Mouse (Mus musculus) testis, adult 2 months (tissue): Measurements from ENCODE around the gene Psen2. TPM values are rescaled to one million over a fixed set of nuclear protein-coding genes. Genes with fewer than 3 reads are reported as not detected.

ENCODE experiments used
- H3K27ac ChIP-seq: fragments of 200-500 bp; 2 replicates; pipeline ENCODE4 v1.5.1; 2012; ENCODE audit warnings: low read depth, low read length; ENCODE audit not compliant: control insufficient read depth, insufficient read depth
- H3K27me3 ChIP-seq: fragments of 200-500 bp; 2 replicates; pipeline ENCODE4 v1.6.1; 2012; ENCODE audit warnings: mild to moderate bottlenecking, low read length, moderate library complexity; ENCODE audit not compliant: control insufficient read depth, insufficient read depth
- H3K36me3 ChIP-seq: fragments of 200-500 bp; 2 replicates; pipeline ENCODE4 v1.6.1; 2012; ENCODE audit warnings: mild to moderate bottlenecking, low read length; ENCODE audit not compliant: control insufficient read depth, insufficient read depth
- H3K4me1 ChIP-seq: fragments of 200-500 bp; 2 replicates; pipeline ENCODE4 v1.6.1; 2012; ENCODE audit warnings: low read length; ENCODE audit not compliant: control insufficient read depth, insufficient read depth
- H3K4me3 ChIP-seq: fragments of 200-500 bp; 2 replicates; pipeline ENCODE4 v1.5.1; 2012; ENCODE audit warnings: low read depth, mild to moderate bottlenecking, low read length, moderate library complexity, mixed read lengths; ENCODE audit not compliant: control insufficient read depth
- CTCF ChIP-seq: fragments of 200-500 bp; IDR thresholded peaks from 2 replicates; pipeline ENCODE4 v1.5.1; 2012; ENCODE audit warnings: low read depth, mild to moderate bottlenecking, inconsistent platforms, low read length, moderate library complexity; ENCODE audit not compliant: control insufficient read depth, insufficient read depth, insufficient replicate concordance
- POLR2A ChIP-seq: fragments of 200-500 bp; IDR thresholded peaks from 2 replicates; pipeline ENCODE4 v1.6.1; 2012; ENCODE audit warnings: low read depth, mild to moderate bottlenecking, inconsistent platforms, low read length, moderate library complexity; ENCODE audit not compliant: control insufficient read depth
- polyA plus RNA-seq: library from polyadenylated mRNA; depleted of rRNA; stranded (reverse); fragments of >200 nt; gene quantifications from 2 replicates; pipeline ENCODE4 v1.2.3, GENCODE M21; 2012

The Psen2 gene
- polyA plus RNA-seq, 1 experiment = 8.8 TPM

DNA sequence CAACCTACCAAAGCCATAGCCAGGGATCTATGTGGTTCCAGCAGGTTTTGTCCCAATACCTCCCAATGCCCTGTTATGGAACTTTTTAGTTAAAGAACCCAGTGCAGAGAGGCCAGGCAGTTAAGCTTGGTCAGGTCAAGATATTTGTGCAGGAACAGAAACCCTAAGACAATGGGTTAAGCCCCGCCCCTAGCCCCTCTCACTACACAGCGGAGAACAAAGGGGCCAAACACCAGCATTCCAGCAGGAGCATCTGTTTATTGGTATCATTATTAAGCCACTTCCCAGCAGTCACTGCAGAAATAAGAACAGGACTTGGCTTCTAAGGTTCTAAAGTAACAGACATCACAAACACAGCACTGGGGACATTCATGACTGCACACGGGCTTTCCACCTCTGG is 36.5 kb downstream of the Psen2 start:
- Histone ChIP-seq H3K4me1 (peaks cover 11% of the 10 kb centered on the region), H3K36me3 (no peaks in the 10 kb centered on the region), H3K27ac (no peak overlapping the region), H3K27me3 (no peaks in the 10 kb centered on the region), H3K4me3 (peak overlapping the region; percentile 53; the same call in 1 of the 2 replicates)
- TF ChIP-seq POLR2A (no peak), CTCF (no peak)

DNA sequence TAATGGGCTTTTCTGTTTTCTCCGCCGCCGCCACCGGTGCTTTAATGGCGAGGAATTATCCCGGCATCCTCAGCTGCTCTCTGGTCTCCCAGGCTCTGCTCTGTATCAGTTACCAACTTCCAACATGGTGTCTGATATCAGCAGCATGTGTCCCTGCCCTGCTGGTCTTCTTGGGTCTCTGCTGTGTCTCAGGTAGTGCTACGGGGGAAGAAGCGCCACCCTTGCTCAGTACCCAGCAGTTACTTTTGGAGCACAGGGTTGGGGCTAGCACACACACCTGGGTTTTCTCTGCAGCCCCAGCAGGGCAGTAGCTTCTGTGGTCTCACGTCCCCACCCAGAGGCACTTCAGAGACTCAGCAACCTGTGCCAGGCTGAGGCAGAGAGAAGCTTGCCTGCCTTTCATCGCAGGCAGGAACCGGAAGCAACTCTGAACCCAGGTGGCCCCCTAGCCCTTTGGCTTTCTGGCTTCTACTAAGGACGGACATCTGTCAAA is 37.0 kb downstream of the Psen2 start:
- Histone ChIP-seq H3K36me3 (no peaks in the 10 kb centered on the region), H3K27ac (no peak overlapping the region), H3K27me3 (no peaks in the 10 kb centered on the region), H3K4me3 (peak overlapping the region; percentile 53), H3K4me1 (peaks cover 11% of the 10 kb centered on the region)
- TF ChIP-seq CTCF = no peak
- no peak for TF ChIP-seq POLR2A

GRCm38 (mm10) chr1:180225500-180226220 is 37.6 kb downstream of the Psen2 start:
- H3K27ac ChIP-seq = no peak overlapping the region
- no peaks in the 10 kb centered on the region for H3K27me3 ChIP-seq
- TF ChIP-seq POLR2A = no peak
- peak overlapping the region; percentile 53 for H3K4me3 ChIP-seq
- peaks cover 11% of the 10 kb centered on the region for H3K4me1 ChIP-seq
- H3K36me3 ChIP-seq = no peaks in the 10 kb centered on the region

GRCm38 (mm10) chr1:180222007-180222406 is 41.2 kb downstream of the Psen2 start:
- Histone ChIP-seq H3K4me1 (peaks cover 11% of the 10 kb centered on the region), H3K4me3 (no peak overlapping the region), H3K27me3 (no peaks in the 10 kb centered on the region), H3K27ac (no peak overlapping the region), H3K36me3 (no peaks in the 10 kb centered on the region)
- no peak for TF ChIP-seq POLR2A
- no peak for TF ChIP-seq CTCF

- H3K27me3 ChIP-seq = no peaks in the 10 kb centered on the region
- H3K36me3 ChIP-seq = no peaks in the 10 kb centered on the region
- TF ChIP-seq CTCF (no peak), POLR2A (no peak)
- H3K27ac ChIP-seq = no peak overlapping the region
- H3K4me3 ChIP-seq = no peak overlapping the region
- H3K4me1 ChIP-seq = peaks cover 5% of the 10 kb centered on the region
Measured at GRCm38 (mm10) chr1:180220791-180221542, 42.3 kb downstream of the Psen2 start.

- Histone ChIP-seq H3K36me3 (no peaks in the 10 kb centered on the region), H3K4me1 (no peaks in the 10 kb centered on the region), H3K27ac (no peak overlapping the region), H3K27me3 (no peaks in the 10 kb centered on the region), H3K4me3 (no peak overlapping the region)
- TF ChIP-seq POLR2A = no peak
- no peak for TF ChIP-seq CTCF
Measured at GRCm38 (mm10) chr1:180216541-180217276, 46.5 kb downstream of the Psen2 start.

DNA sequence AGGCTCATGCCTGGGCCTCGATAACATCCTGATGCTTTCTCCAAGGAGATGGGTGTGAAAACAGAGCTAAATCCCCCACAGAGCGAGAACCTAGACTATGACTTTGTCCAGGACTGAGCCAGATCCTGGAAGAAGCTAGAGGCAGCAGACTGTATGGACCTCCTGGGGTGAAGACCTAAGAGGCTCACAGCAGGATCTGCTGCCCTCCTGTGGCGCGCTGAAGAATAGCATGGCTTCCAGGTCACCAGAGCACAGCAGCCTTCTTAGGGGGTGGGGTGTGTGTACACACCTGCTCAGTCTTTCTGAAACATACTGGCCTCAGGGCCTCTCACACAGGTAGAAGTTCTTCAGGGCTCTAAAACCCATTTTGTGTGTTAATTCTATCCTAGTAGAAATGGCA is 48.2 kb downstream of the Psen2 start:
- no peaks in the 10 kb centered on the region; the same call in 1 of the 2 replicates for H3K4me1 ChIP-seq
- peak; percentile 95 for TF ChIP-seq CTCF
- TF ChIP-seq POLR2A = no peak
- no peak overlapping the region for H3K4me3 ChIP-seq

More for the DNA sequence above, 48.2 kb downstream of the Psen2 start:
- Histone ChIP-seq H3K36me3 (no peaks in the 10 kb centered on the region), H3K27ac (no peak overlapping the region), H3K27me3 (no peaks in the 10 kb centered on the region)
